Mouse (Mus musculus) kidney, adult 2 months (tissue): Measurements from ENCODE around the gene Acsm4.

Source experiments
- CTCF ChIP-seq: fragments of 200-500 bp; conservative IDR thresholded peaks from 2 replicates; pipeline ENCODE4 v1.5.1; 2011; ENCODE audit warnings: low read depth, mild to moderate bottlenecking, control low read depth, low read length, moderate library complexity, mixed read lengths; ENCODE audit not compliant: insufficient read depth, insufficient read length
- POLR2A ChIP-seq: fragments of 200-500 bp; IDR thresholded peaks from one replicate; pipeline ENCODE4 v1.6.1; 2011; ENCODE audit warnings: low read depth, low read length, control low read depth

GRCm38 (mm10) chr7:119720253-119720946 is 30.6 kb downstream of the Acsm4 start, which contains the start of gene Thumpd1:
- TF ChIP-seq POLR2A, result peak; percentile 24
- TF ChIP-seq CTCF, result peak; percentile 65
